ENCODE assay signal across 8 mouse cellular contexts in the genomic region with DNA sequence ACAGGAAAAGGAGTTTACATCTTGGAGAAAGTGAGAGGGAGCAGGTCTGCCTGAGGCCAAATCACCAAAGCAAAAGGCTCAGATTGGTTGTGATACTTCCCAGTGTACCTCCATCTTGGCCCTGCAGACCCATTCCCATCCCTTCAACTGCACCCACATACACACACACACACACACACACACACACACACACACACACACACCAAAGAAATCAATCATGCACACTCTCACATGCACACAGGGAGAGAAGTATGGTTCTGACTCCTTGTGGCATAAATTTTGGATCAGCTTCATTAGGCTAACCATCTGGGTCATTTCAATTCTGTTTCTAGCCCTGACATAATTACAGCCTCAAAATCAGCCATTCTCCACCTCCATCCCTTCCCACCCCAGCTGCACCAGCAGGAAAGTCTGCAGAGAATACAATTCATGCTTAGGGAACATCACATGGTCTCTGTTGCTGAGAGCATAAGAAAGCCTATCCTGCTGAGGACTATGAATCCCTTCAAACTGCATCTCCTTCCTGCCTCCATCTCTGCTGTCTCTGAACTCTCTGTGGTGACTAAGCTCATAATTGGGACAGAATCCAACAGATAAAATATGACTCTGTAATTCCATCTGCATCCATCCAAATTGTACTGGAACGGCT.
A peak's percentile ranks its signal among the peaks of the same experiment; 100 is the strongest.
DNase-seq lines count a peak whose midpoint lies in the region; ATAC-seq and TF ChIP-seq lines count a peak whose summit lies in the region.

No protein-coding gene starts in this region.

- peak; percentile 33; the same call in 1 of the 2 replicates for ATAC-seq in embryonic facial prominence, embryonic 14.5 days (ENCODE audit: low read depth)
- ATAC-seq in stomach, embryonic 14.5 days (ENCODE audit: insufficient number of reproducible peaks, insufficient read depth, low FRiP score, low read depth), result peak; percentile 46; the same call in 1 of the 2 replicates
- no peak for ATAC-seq in stomach, postnatal 0 days (ENCODE audit: low FRiP score, low TSS enrichment)

- TF ChIP-seq EP300 in stomach, postnatal 0 days (optimal IDR thresholded peaks at IDR 0.05), result no peak

- H3K9ac ChIP-seq in embryonic facial prominence, embryonic 14.5 days (ENCODE audit: low read depth, low read length), result no peak overlapping the region
- H3K9ac ChIP-seq in stomach, embryonic 14.5 days (replicated peaks; ENCODE audit: low read depth, low read length), result no peak overlapping the region
- H3K9ac ChIP-seq in stomach, postnatal 0 days (ENCODE audit: low read length), result no peak overlapping the region

- H3K27ac ChIP-seq in embryonic facial prominence, embryonic 14.5 days (replicated peaks; ENCODE audit: low read depth, low read length), result no peak overlapping the region
- H3K27ac ChIP-seq in embryonic facial prominence, embryonic 10.5 days (replicated peaks), result no peak overlapping the region
- no peak overlapping the region for H3K27ac ChIP-seq in stomach, embryonic 14.5 days (ENCODE audit: low read length)
- no peak overlapping the region for H3K27ac ChIP-seq in stomach, postnatal 0 days (replicated peaks)

- no peaks in the 10 kb centered on the region for H3K4me1 ChIP-seq in embryonic facial prominence, embryonic 14.5 days (ENCODE audit: control insufficient read depth, insufficient read depth, low read length)
- no peaks in the 10 kb centered on the region for H3K4me1 ChIP-seq in embryonic facial prominence, embryonic 10.5 days
- H3K4me1 ChIP-seq in stomach, embryonic 14.5 days (ENCODE audit: control insufficient read depth, insufficient read depth, low read length), result no peaks in the 10 kb centered on the region
- no peaks in the 10 kb centered on the region for H3K4me1 ChIP-seq in stomach, postnatal 0 days (replicated peaks; ENCODE audit: control insufficient read depth, insufficient read depth)

- 61% methylated on average over 1 of the region's 1 CpGs for WGBS in embryonic facial prominence, embryonic 14.5 days
- WGBS in embryonic facial prominence, embryonic 10.5 days, result 84% methylated on average over 1 of the region's 1 CpGs
- WGBS in stomach, embryonic 14.5 days, result 45% methylated on average over 1 of the region's 1 CpGs
- WGBS in stomach, postnatal 0 days, result 57% methylated on average over 1 of the region's 1 CpGs

- TF ChIP-seq CTCF in stomach, postnatal 0 days (IDR thresholded peaks at IDR 0.05; ENCODE audit: low read depth), result no peak

- no peak overlapping the region for H3K4me3 ChIP-seq in embryonic facial prominence, embryonic 14.5 days (ENCODE audit: low read depth, low read length)
- no peak overlapping the region for H3K4me3 ChIP-seq in embryonic facial prominence, embryonic 10.5 days
- H3K4me3 ChIP-seq in stomach, embryonic 14.5 days (ENCODE audit: low read depth, low read length), result no peak overlapping the region
- no peak overlapping the region for H3K4me3 ChIP-seq in stomach, postnatal 0 days (ENCODE audit: low read depth, low read length)

- H3K36me3 ChIP-seq in embryonic facial prominence, embryonic 14.5 days (ENCODE audit: control insufficient read depth, insufficient read depth, low read length), result no peaks in the 10 kb centered on the region
- no peaks in the 10 kb centered on the region for H3K36me3 ChIP-seq in embryonic facial prominence, embryonic 10.5 days (replicated peaks)
- H3K36me3 ChIP-seq in stomach, embryonic 14.5 days (ENCODE audit: control insufficient read depth, insufficient read depth, low read length), result no peaks in the 10 kb centered on the region
- H3K36me3 ChIP-seq in stomach, postnatal 0 days (ENCODE audit: control insufficient read depth, insufficient read depth, low read length), result no peaks in the 10 kb centered on the region

- H3K27me3 ChIP-seq in embryonic facial prominence, embryonic 14.5 days (replicated peaks; ENCODE audit: control insufficient read depth, insufficient read depth, low read length), result no peaks in the 10 kb centered on the region
- H3K27me3 ChIP-seq in embryonic facial prominence, embryonic 10.5 days (replicated peaks; ENCODE audit: low read depth, poor library complexity, severe bottlenecking), result no peaks in the 10 kb centered on the region
- H3K27me3 ChIP-seq in stomach, embryonic 14.5 days (ENCODE audit: control insufficient read depth, insufficient read depth, low read length), result no peaks in the 10 kb centered on the region
- H3K27me3 ChIP-seq in stomach, postnatal 0 days (ENCODE audit: control insufficient read depth, insufficient read depth, low read length), result no peaks in the 10 kb centered on the region

- DNase-seq in embryonic facial prominence, embryonic 14.5 days (ENCODE audit: low spot score), result peak; percentile 36
- no peak for DNase-seq in embryonic facial prominence, embryonic 10.5 days (ENCODE audit: low spot score)
- DNase-seq in kidney, postnatal 10 days, result peak; percentile 14
- DNase-seq in kidney, postnatal 14 days, result no peak
- DNase-seq in stomach, postnatal 0 days (ENCODE audit: low spot score), result no peak
- no peak for DNase-seq in testis, postnatal 14 days (ENCODE audit: low spot score)
- no peak for DNase-seq in natural killer cell, adult 2 months (ENCODE audit: low spot score in 2 of 2)

- no peaks in the 10 kb centered on the region for H3K9me3 ChIP-seq in embryonic facial prominence, embryonic 14.5 days (ENCODE audit: control insufficient read depth, low read length)
- no peaks in the 10 kb centered on the region for H3K9me3 ChIP-seq in embryonic facial prominence, embryonic 10.5 days
- no peaks in the 10 kb centered on the region for H3K9me3 ChIP-seq in stomach, embryonic 14.5 days (ENCODE audit: control insufficient read depth, low read depth, low read length)
- no peaks in the 10 kb centered on the region for H3K9me3 ChIP-seq in stomach, postnatal 0 days (ENCODE audit: control insufficient read depth, low read length)

- H3K4me2 ChIP-seq in embryonic facial prominence, embryonic 14.5 days (ENCODE audit: low read depth, low read length), result no peak overlapping the region
- no peak overlapping the region for H3K4me2 ChIP-seq in stomach, embryonic 14.5 days (replicated peaks; ENCODE audit: low read depth, low read length)
- no peak overlapping the region for H3K4me2 ChIP-seq in stomach, postnatal 0 days (replicated peaks; ENCODE audit: low read depth)

Comparison
In these comparisons a context has a peak if more than half of its experiments do, and no peak if none do; other contexts are left out.
1. DNase-seq: peak in embryonic facial prominence, embryonic 14.5 days (single experiment) and kidney, postnatal 10 days (single experiment); none in embryonic facial prominence, embryonic 10.5 days (single experiment), kidney, postnatal 14 days (single experiment), stomach, postnatal 0 days (single experiment), testis, postnatal 14 days (single experiment) and natural killer cell, adult 2 months (0 of 2).